Mouse (Mus musculus) neural tube, embryonic 14.5 days (tissue): ENCODE results near the gene Ankzf1. TPM values are rescaled to one million over a fixed set of nuclear protein-coding genes. Genes with fewer than 3 reads are reported as not detected.

Experiments
- ATAC-seq: fragments of 200-750 bp; cut with Nextera tagmentation; 2 replicates; pipeline ENCODE4 v1.8.0; 2017; ENCODE audit warnings: low read depth, mild to moderate bottlenecking, moderate TSS enrichment, moderate library complexity
- H3K27ac ChIP-seq: fragments of 300-500 bp; sonication (generic); 2 replicates; pipeline ENCODE4 v1.5.1; 2014; ENCODE audit warnings: low read depth, mild to moderate bottlenecking, control low read depth, low read length, moderate library complexity, mixed read lengths
- H3K27me3 ChIP-seq: fragments of 300-500 bp; sonication (generic); 2 replicates; pipeline ENCODE4 v1.6.1; 2014; ENCODE audit warnings: low read length; ENCODE audit not compliant: control insufficient read depth, insufficient read depth
- H3K36me3 ChIP-seq: fragments of 300-500 bp; sonication (generic); 2 replicates; pipeline ENCODE4 v1.6.1; 2014; ENCODE audit warnings: low read length, mixed read lengths; ENCODE audit not compliant: control insufficient read depth, insufficient read depth
- H3K4me1 ChIP-seq: fragments of 300-500 bp; sonication (generic); 2 replicates; pipeline ENCODE4 v1.6.1; 2014; ENCODE audit warnings: low read length; ENCODE audit not compliant: control insufficient read depth, insufficient read depth
- H3K4me2 ChIP-seq: fragments of 300-500 bp; sonication (generic); 2 replicates; pipeline ENCODE4 v1.6.1; 2014; ENCODE audit warnings: mild to moderate bottlenecking, low read depth, low read length, control low read depth
- H3K4me3 ChIP-seq: fragments of 300-500 bp; sonication (generic); 2 replicates; pipeline ENCODE4 v1.5.1; 2014; ENCODE audit warnings: low read depth, low read length, control low read depth, mixed read lengths
- H3K9ac ChIP-seq: fragments of 300-500 bp; sonication (generic); replicated peaks from 2 replicates; pipeline ENCODE4 v1.6.1; 2014; ENCODE audit warnings: low read depth, mild to moderate bottlenecking, control low read depth, low read length, mixed read lengths
- H3K9me3 ChIP-seq: fragments of 300-500 bp; sonication (generic); 2 replicates; pipeline ENCODE4 v1.6.1; 2016; ENCODE audit warnings: low read length; ENCODE audit not compliant: control insufficient read depth
- WGBS: fragments of 180-500 bp; shearing (Covaris S2); extraction: QIAGEN DNeasy Blood & Tissue Kit; methylation state at CpG from one replicate; pipeline ENCODE4 v1.1.7; 2014; 5-methylcytosine and 5-hydroxymethylcytosine counted together
- polyA plus RNA-seq: library from polyadenylated mRNA; unstranded; fragments of >200 nt; fragmentation: Nextera tagmentation; extraction: Ambion mirVana; gene quantifications from 2 replicates; pipeline ENCODE4 v1.2.1, GENCODE M21; 2014

Ankzf1 gene
- polyA plus RNA-seq, 1 experiment from 2014 or later, result 20.2 TPM

GRCm38 (mm10) chr1:75210136-75211087 is 18.5 kb downstream of the Ankzf1 start, which contains the start of the genes Glb1l and Stk16:
Gene Glb1l (minus strand): TSS chr1:75210813.
Gene Stk16 (plus strand): TSS chr1:75210838.
- WGBS, result 7% methylated on average over 42 of the region's 42 CpGs
- H3K27ac ChIP-seq, result 0 out of 2 replicates have a peak within 1 kb of the TSS, but pooled peaks have one; percentile 39
- peak; percentile 95 for ATAC-seq

DNA sequence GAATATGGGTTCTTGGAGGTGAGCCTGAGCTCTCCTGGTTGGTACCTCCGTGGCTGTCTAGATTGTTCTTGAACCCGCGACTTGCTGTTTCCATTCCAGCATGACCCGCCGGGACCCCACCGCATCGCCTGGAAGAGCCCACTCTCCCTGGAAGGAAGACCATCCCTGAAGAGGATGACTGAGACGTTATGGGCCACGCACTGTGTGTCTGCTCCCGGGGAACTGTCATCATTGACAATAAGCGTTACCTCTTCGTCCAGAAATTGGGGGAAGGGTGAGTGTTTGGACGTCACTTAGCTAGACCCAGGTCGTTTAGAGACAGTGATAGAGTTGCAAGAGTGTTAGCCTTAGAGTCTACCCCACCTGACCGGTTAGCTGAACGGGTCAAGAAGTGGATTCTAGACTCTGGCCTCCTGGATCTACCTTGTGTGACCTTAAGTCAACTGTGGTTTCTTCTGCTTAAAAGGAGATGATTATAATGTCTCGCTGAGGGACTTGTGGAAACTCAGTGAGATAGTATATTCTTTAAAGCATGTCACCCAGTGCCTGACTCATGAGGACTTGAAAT is 19.3 kb downstream of the Ankzf1 start:
- H3K4me1 ChIP-seq, result peaks cover 17% of the 10 kb centered on the region; the same call in 1 of the 2 replicates
- H3K36me3 ChIP-seq, result peaks cover 18% of the 10 kb centered on the region
- no peak overlapping the region for H3K27ac ChIP-seq
- peak overlapping the region; percentile 88 for H3K9ac ChIP-seq
- peak; percentile 13; the same call in 1 of the 2 replicates for ATAC-seq
- H3K4me2 ChIP-seq, result peak overlapping the region; percentile 95
- no peaks in the 10 kb centered on the region for H3K27me3 ChIP-seq
- 14% methylated on average over 17 of the region's 17 CpGs for WGBS
- H3K4me3 ChIP-seq, result peak overlapping the region; percentile 94
- H3K9me3 ChIP-seq, result no peaks in the 10 kb centered on the region

More at GRCm38 (mm10) chr1:75210136-75211087, 18.5 kb downstream of the Ankzf1 start, which contains the start of the genes Glb1l and Stk16:
- Histone ChIP-seq H3K4me2 (peak within 1 kb of the TSS; percentile 95), H3K36me3 (peaks cover 18% of the 10 kb centered on the region), H3K9me3 (no peaks in the 10 kb centered on the region), H3K9ac (peak within 1 kb of the TSS; percentile 88), H3K4me3 (peak within 1 kb of the TSS; percentile 94), H3K27me3 (no peaks in the 10 kb centered on the region), H3K4me1 (peaks cover 17% of the 10 kb centered on the region; the same call in 1 of the 2 replicates)

GRCm38 (mm10) chr1:75212542-75212941 is 20.6 kb downstream of the Ankzf1 start:
- Histone ChIP-seq H3K27me3 (peaks cover 8% of the 10 kb centered on the region), H3K4me1 (peaks cover 17% of the 10 kb centered on the region; the same call in 1 of the 2 replicates), H3K4me2 (no peak overlapping the region), H3K9ac (no peak overlapping the region), H3K9me3 (no peaks in the 10 kb centered on the region), H3K36me3 (peaks cover 18% of the 10 kb centered on the region), H3K4me3 (no peak overlapping the region), H3K27ac (no peak overlapping the region)
- ATAC-seq, result no peak
- 81% methylated on average over 4 of the region's 4 CpGs for WGBS

GRCm38 (mm10) chr1:75213096-75213495 is 21.1 kb downstream of the Ankzf1 start:
- Histone ChIP-seq H3K4me1 (peaks cover 17% of the 10 kb centered on the region), H3K4me3 (no peak overlapping the region), H3K9me3 (no peaks in the 10 kb centered on the region), H3K9ac (no peak overlapping the region), H3K27me3 (peaks cover 8% of the 10 kb centered on the region), H3K27ac (no peak overlapping the region), H3K4me2 (no peak overlapping the region), H3K36me3 (peaks cover 18% of the 10 kb centered on the region)
- WGBS, result 90% methylated on average over 7 of the region's 7 CpGs
- no peak for ATAC-seq

DNA sequence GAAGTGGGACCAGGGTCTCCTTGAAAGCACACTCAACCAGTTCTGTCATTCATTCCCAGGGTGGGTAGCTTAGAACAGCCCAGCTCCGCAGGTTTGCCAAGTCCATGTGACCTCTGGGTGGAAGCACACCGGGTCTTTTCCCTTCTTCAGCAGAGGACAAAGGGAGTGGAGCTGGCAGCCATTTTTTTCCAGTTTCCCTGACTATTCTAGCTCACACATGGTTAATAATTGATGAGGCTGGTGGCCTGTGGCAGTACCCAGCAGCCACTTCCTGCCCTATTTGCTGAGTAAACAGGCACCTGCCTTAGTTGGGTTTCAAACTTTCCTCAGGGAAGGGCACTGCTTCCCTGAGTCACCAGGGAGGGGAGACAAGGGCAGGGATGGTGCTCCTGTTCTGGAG is 22.5 kb downstream of the Ankzf1 start:
- H3K36me3 ChIP-seq, result peaks cover 18% of the 10 kb centered on the region
- no peak overlapping the region for H3K9ac ChIP-seq
- no peak for ATAC-seq
- H3K27ac ChIP-seq, result no peak overlapping the region
- H3K4me2 ChIP-seq, result no peak overlapping the region
- no peak overlapping the region for H3K4me3 ChIP-seq
- peaks cover 18% of the 10 kb centered on the region for H3K27me3 ChIP-seq
- WGBS, result 74% methylated on average over 2 of the region's 2 CpGs
- H3K4me1 ChIP-seq, result peaks cover 25% of the 10 kb centered on the region
- H3K9me3 ChIP-seq, result no peaks in the 10 kb centered on the region

GRCm38 (mm10) chr1:75214886-75215285 is 22.9 kb downstream of the Ankzf1 start:
- peaks cover 25% of the 10 kb centered on the region for H3K4me1 ChIP-seq

DNA sequence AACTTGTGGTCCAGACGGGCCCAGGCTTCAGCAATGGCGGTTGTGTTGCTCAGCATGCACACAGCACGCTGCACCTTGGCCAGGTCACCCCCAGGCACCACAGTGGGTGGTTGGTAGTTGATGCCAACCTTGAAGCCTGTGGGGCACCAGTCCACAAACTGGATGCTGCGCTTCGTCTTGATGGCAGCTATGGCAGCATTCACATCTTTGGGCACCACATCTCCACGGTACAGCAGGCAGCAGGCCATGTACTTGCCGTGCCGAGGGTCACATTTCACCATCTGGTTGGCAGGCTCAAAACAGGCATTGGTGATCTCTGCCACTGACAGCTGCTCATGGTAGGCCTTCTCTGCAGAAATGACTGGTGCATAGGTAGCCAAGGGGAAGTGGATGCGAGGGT is 23.8 kb downstream of the Ankzf1 start:
- no peak overlapping the region for H3K4me2 ChIP-seq
- H3K27ac ChIP-seq, result no peak overlapping the region
- no peaks in the 10 kb centered on the region for H3K9me3 ChIP-seq
- no peak overlapping the region for H3K9ac ChIP-seq
- peaks cover 20% of the 10 kb centered on the region for H3K4me1 ChIP-seq
- WGBS, result 93% methylated on average over 9 of the region's 9 CpGs
- ATAC-seq, result no peak
- H3K27me3 ChIP-seq, result peaks cover 26% of the 10 kb centered on the region
- H3K36me3 ChIP-seq, result peaks cover 18% of the 10 kb centered on the region
- H3K4me3 ChIP-seq, result no peak overlapping the region

More at GRCm38 (mm10) chr1:75214886-75215285, 22.9 kb downstream of the Ankzf1 start:
- Histone ChIP-seq H3K27me3 (peaks cover 19% of the 10 kb centered on the region), H3K27ac (no peak overlapping the region), H3K9ac (no peak overlapping the region), H3K36me3 (peaks cover 18% of the 10 kb centered on the region), H3K4me3 (no peak overlapping the region), H3K4me2 (no peak overlapping the region), H3K9me3 (no peaks in the 10 kb centered on the region)
- no peak for ATAC-seq
- WGBS, result 72% methylated on average over 5 of the region's 5 CpGs

DNA sequence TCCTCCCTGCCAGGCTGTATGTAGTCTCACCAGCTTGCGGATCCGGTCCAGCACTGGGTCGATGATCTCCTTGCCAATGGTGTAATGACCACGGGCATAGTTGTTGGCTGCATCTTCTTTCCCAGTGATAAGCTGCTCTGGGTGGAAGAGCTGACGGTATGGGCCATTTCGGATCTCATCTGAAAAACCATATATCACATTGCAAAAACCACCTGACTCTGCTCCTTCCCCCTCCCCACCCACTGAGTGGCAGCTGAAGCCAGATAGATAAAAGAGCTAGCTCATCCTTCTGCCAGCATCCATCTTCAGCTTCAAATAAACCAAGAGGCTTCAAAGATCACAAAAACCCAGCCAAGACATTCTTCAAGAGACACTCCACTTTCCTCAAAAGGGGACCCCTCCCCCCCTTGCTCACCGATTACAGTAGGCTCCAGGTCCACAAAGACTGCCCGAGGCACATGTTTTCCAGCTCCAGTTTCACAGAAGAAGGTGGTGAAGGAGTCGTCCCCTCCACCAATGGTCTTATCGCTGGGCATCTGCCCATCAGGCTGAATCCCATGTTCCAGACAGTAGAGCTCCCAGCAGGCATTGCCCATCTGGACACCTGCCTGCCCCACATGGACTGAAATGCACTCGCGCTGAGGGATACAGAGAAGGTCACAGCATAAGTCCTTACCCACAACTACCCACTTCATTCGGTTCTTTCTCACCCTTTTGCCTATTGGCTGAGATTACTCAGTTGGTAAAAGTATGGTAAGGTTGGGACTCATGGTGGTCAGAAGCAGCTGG is 25.0 kb downstream of the Ankzf1 start:
- ATAC-seq, result no peak
- H3K9ac ChIP-seq, result no peak overlapping the region
- no peak overlapping the region for H3K27ac ChIP-seq
- no peak overlapping the region for H3K4me3 ChIP-seq
- WGBS, result 80% methylated on average over 13 of the region's 13 CpGs
- no peaks in the 10 kb centered on the region for H3K9me3 ChIP-seq
- H3K36me3 ChIP-seq, result peaks cover 18% of the 10 kb centered on the region
- peaks cover 32% of the 10 kb centered on the region for H3K27me3 ChIP-seq
- H3K4me2 ChIP-seq, result no peak overlapping the region
- peaks cover 12% of the 10 kb centered on the region for H3K4me1 ChIP-seq
